ENCODE assay signal across 12 mouse cellular contexts in the genomic region with DNA sequence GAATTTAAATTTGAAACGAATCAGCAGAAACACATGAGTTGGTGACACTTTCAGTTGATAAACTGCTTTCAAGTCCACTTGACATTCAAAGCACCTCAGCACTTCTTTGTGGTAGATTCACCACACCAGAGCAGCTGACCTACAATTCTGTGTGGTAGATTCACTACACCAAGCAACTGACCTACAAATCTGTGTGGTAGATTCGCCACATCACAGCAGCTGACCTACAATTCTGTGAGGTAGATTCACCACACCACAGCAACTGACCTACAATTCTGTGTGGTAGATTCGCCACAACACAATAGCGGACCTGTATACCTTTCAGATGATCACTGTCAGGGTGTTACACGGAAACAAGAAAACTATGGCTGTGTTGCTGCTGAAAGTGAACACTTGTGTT.
"Had no signal": no experiment of that assay in that cellular context is flagged by ENCODE, and none has a peak within 500 bp of the region (broad histone marks: within the 10 kb centered on the region; RNA-seq: fewer than 3 reads in every experiment).

No protein-coding gene starts in this region.

- H3K4me3 ChIP-seq: limb, embryonic 15.5 days; liver, embryonic 12.5 days; megakaryocyte, embryonic 14.5 days; midbrain, embryonic 12.5 days; neural tube, embryonic 15.5 days; stomach, embryonic 15.5 days had no signal

- H3K27ac ChIP-seq: limb, embryonic 15.5 days; liver, embryonic 12.5 days; midbrain, embryonic 12.5 days; neural tube, embryonic 15.5 days; stomach, embryonic 15.5 days had no signal

- ATAC-seq: liver, embryonic 12.5 days had no signal

- H3K9me3 ChIP-seq: limb, embryonic 15.5 days; liver, embryonic 12.5 days; megakaryocyte, embryonic 14.5 days; midbrain, embryonic 12.5 days; neural tube, embryonic 15.5 days; stomach, embryonic 15.5 days had no signal

- H3K4me2 ChIP-seq: limb, embryonic 15.5 days; liver, embryonic 12.5 days; lung, embryonic 14.5 days; midbrain, embryonic 12.5 days; neural tube, embryonic 15.5 days; stomach, embryonic 15.5 days had no signal

- H3K36me3 ChIP-seq: limb, embryonic 15.5 days; liver, embryonic 12.5 days; midbrain, embryonic 12.5 days; neural tube, embryonic 15.5 days; stomach, embryonic 15.5 days had no signal

- H3K4me1 ChIP-seq: limb, embryonic 15.5 days; liver, embryonic 12.5 days; megakaryocyte, embryonic 14.5 days; midbrain, embryonic 12.5 days; neural tube, embryonic 15.5 days; stomach, embryonic 15.5 days had no signal

- DNase-seq: kidney, adult 8-10 months; kidney, postnatal 25 days; lung, embryonic 14.5 days; lung, postnatal 10 days; lung, postnatal 4 days; thymus, postnatal 25 days had no signal

- H3K9ac ChIP-seq: limb, embryonic 15.5 days; liver, embryonic 12.5 days; lung, embryonic 14.5 days; midbrain, embryonic 12.5 days; neural tube, embryonic 15.5 days; stomach, embryonic 15.5 days had no signal

- H3K27me3 ChIP-seq: limb, embryonic 15.5 days; liver, embryonic 12.5 days; midbrain, embryonic 12.5 days; neural tube, embryonic 15.5 days; stomach, embryonic 15.5 days had no signal
